Mouse (Mus musculus) testis, adult 10 weeks (tissue): ENCODE results near the gene Pak1ip1. TPM values are rescaled to one million over a fixed set of nuclear protein-coding genes. Genes with fewer than 3 reads are reported as not detected.

Experiments used
- polyA plus RNA-seq: library from polyadenylated mRNA; stranded (reverse); fragments of 350-450 nt; fragmentation: Illumina TruSeq; extraction: RNeasy Lipid Tissue Mini Kit (QIAGEN cat#74804); gene quantifications from one replicate; pipeline ENCODE4 v1.2.3, GENCODE M21; 2014; ENCODE audit warnings: low read depth, low replicate concordance

Gene Pak1ip1
- polyA plus RNA-seq: 46.7 TPM

GRCm38 (mm10) chr13:41000926-41001639 is at the start of gene Pak1ip1:
Gene Pak1ip1 (plus strand): TSS chr13:41001023.

GRCm38 (mm10) chr13:41015829-41016634 is 15.2 kb downstream of the Pak1ip1 start, which contains the start of gene Tmem14c:
Gene Tmem14c (plus strand): TSS chr13:41016292.

Other genes with a start within 250 kb of the Pak1ip1 start
- 0.71 TPM for gene Gcnt2, start 141.3 kb upstream of the Pak1ip1 start, polyA plus RNA-seq
- 7.4 TPM for gene Tmem14c, start 15.3 kb downstream of the Pak1ip1 start, polyA plus RNA-seq
- 262 TPM for gene Mak, start 78.7 kb downstream of the Pak1ip1 start, polyA plus RNA-seq
- gene Gcm2, start 110.0 kb downstream of the Pak1ip1 start, polyA plus RNA-seq: not detected
- 0.48 TPM for gene Sycp2l, start 113.3 kb downstream of the Pak1ip1 start, polyA plus RNA-seq
- 224 TPM for gene Elovl2, start 219.4 kb downstream of the Pak1ip1 start, polyA plus RNA-seq
- 77.3 TPM for gene Smim13, start 248.8 kb downstream of the Pak1ip1 start, polyA plus RNA-seq